Mouse (Mus musculus) heart, embryonic 13.5 days (tissue): Measurements from ENCODE around the gene Prdm2. TPM values are rescaled to one million over a fixed set of nuclear protein-coding genes. Genes with fewer than 3 reads are reported as not detected.

ENCODE experiments used
- ATAC-seq: fragments of 200-750 bp; cut with Nextera tagmentation; 2 replicates; pipeline ENCODE4 v1.8.0; 2017; ENCODE audit warnings: moderate TSS enrichment; ENCODE audit not compliant: insufficient number of reproducible peaks, low FRiP score, low TSS enrichment; ENCODE audit errors: extremely low read depth
- H3K27ac ChIP-seq: fragments of 300-500 bp; sonication (generic); replicated peaks from 2 replicates; pipeline ENCODE4 v1.5.1; 2015; ENCODE audit warnings: moderate library complexity, mild to moderate bottlenecking, inconsistent platforms
- H3K27me3 ChIP-seq: fragments of 300-500 bp; sonication (generic); replicated peaks from 2 replicates; pipeline ENCODE4 v1.6.1; 2015; ENCODE audit warnings: mild to moderate bottlenecking, inconsistent platforms
- H3K36me3 ChIP-seq: fragments of 300-500 bp; sonication (generic); 2 replicates; pipeline ENCODE4 v1.6.1; 2015; ENCODE audit warnings: mild to moderate bottlenecking, inconsistent platforms
- H3K4me1 ChIP-seq: fragments of 300-500 bp; sonication (generic); 2 replicates; pipeline ENCODE4 v1.6.1; 2015; ENCODE audit warnings: inconsistent platforms
- H3K4me2 ChIP-seq: fragments of 300-500 bp; sonication (generic); 2 replicates; pipeline ENCODE4 v1.6.1; 2015; ENCODE audit warnings: inconsistent platforms, mild to moderate bottlenecking, moderate library complexity
- H3K4me3 ChIP-seq: fragments of 300-500 bp; sonication (generic); 2 replicates; pipeline ENCODE4 v1.5.1; 2015; ENCODE audit warnings: moderate library complexity, mild to moderate bottlenecking, inconsistent platforms
- H3K9ac ChIP-seq: fragments of 300-500 bp; sonication (generic); 2 replicates; pipeline ENCODE4 v1.6.1; 2015; ENCODE audit warnings: inconsistent platforms, mild to moderate bottlenecking, moderate library complexity
- H3K9me3 ChIP-seq: fragments of 300-500 bp; sonication (generic); 2 replicates; pipeline ENCODE4 v1.6.1; 2016; ENCODE audit warnings: inconsistent platforms
- WGBS: fragments of 180-500 bp; shearing (Covaris S2); methylation state at CpG from one replicate; pipeline ENCODE4 v1.1.7; 2015; ENCODE audit warnings: mixed read lengths; 5-methylcytosine and 5-hydroxymethylcytosine counted together
- polyA plus RNA-seq: library from polyadenylated mRNA; unstranded; fragments of >200 nt; fragmentation: Nextera tagmentation; extraction: Ambion mirVana; gene quantifications from 2 replicates; pipeline ENCODE4 v1.2.1, GENCODE M21; 2015

Prdm2 gene
- polyA plus RNA-seq, 1 experiment from 2014 or later, result 7.0 TPM

DNA sequence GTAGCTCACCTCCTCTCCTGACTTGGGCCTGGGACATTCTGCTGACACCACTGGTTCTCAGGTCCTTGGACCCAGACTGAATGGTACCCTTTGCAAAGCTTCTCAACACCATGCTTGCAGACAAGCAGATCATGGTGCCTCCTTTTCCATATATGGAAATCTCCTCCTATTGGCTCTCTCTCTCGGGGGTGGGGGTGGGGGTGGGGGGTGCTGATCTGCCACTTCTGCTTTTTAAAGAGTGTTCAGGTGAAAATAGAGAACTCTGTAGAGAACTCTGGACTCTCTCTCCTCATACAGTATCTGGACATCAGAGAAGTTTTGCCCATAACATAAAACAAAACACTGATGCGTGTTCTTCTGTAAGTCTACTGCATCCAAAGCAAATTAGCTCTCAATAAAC, 106.2 kb downstream of the Prdm2 start:
- Histone ChIP-seq H3K27ac (no peak overlapping the region), H3K27me3 (peaks cover 26% of the 10 kb centered on the region), H3K4me2 (no peak overlapping the region), H3K4me3 (no peak overlapping the region), H3K9me3 (no peaks in the 10 kb centered on the region), H3K36me3 (peaks cover 47% of the 10 kb centered on the region), H3K9ac (no peak overlapping the region), H3K4me1 (peaks cover 4% of the 10 kb centered on the region; the same call in 1 of the 2 replicates)
- 73% methylated on average over 2 of the region's 2 CpGs for WGBS
- ATAC-seq, result no peak

GRCm38 (mm10) chr4:143104739-143105138, 108.1 kb downstream of the Prdm2 start:
- no peak overlapping the region for H3K4me3 ChIP-seq
- ATAC-seq, result no peak
- H3K27me3 ChIP-seq, result peaks cover 40% of the 10 kb centered on the region
- no peak overlapping the region for H3K9ac ChIP-seq
- H3K27ac ChIP-seq, result no peak overlapping the region
- H3K4me1 ChIP-seq, result peaks cover 8% of the 10 kb centered on the region
- no peaks in the 10 kb centered on the region for H3K9me3 ChIP-seq
- peaks cover 29% of the 10 kb centered on the region for H3K36me3 ChIP-seq
- 69% methylated on average over 5 of the region's 5 CpGs for WGBS
- no peak overlapping the region for H3K4me2 ChIP-seq

- no peaks in the 10 kb centered on the region for H3K9me3 ChIP-seq
- H3K27me3 ChIP-seq, result peaks cover 42% of the 10 kb centered on the region
- H3K4me1 ChIP-seq, result peaks cover 14% of the 10 kb centered on the region
- H3K9ac ChIP-seq, result no peak overlapping the region
- no peak overlapping the region for H3K27ac ChIP-seq
- H3K4me3 ChIP-seq, result no peak overlapping the region
- H3K36me3 ChIP-seq, result peaks cover 20% of the 10 kb centered on the region
- no peak overlapping the region for H3K4me2 ChIP-seq
- ATAC-seq, result no peak
- WGBS, result 72% methylated on average over 2 of the region's 2 CpGs
Measured at GRCm38 (mm10) chr4:143103811-143104210, 109.0 kb downstream of the Prdm2 start.

DNA sequence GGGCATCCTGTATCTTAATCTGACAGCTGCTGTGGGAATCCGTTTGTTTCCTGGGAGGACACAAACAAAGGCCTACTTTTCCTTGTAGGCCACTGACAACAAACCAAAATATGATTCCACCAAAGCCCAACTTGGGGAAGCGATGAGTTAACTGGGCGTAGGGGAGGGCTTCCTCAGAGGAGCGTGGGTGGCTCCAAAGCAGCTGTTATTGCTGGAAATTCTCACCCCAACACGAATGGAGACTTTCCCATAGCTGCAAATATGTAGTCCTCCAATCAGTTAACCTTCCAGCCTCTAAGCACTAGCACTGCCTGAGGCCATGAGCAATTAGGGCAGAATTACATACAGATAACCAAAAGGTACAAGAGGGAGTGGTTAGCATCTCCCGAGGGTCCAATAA, 112.6 kb downstream of the Prdm2 start:
- Histone ChIP-seq H3K4me1 (peaks cover 10% of the 10 kb centered on the region; the same call in 1 of the 2 replicates), H3K4me2 (no peak overlapping the region), H3K27ac (no peak overlapping the region), H3K9me3 (no peaks in the 10 kb centered on the region), H3K4me3 (no peak overlapping the region), H3K27me3 (peaks cover 77% of the 10 kb centered on the region), H3K36me3 (no peaks in the 10 kb centered on the region), H3K9ac (no peak overlapping the region)
- WGBS, result 62% methylated on average over 6 of the region's 6 CpGs
- ATAC-seq, result no peak

DNA sequence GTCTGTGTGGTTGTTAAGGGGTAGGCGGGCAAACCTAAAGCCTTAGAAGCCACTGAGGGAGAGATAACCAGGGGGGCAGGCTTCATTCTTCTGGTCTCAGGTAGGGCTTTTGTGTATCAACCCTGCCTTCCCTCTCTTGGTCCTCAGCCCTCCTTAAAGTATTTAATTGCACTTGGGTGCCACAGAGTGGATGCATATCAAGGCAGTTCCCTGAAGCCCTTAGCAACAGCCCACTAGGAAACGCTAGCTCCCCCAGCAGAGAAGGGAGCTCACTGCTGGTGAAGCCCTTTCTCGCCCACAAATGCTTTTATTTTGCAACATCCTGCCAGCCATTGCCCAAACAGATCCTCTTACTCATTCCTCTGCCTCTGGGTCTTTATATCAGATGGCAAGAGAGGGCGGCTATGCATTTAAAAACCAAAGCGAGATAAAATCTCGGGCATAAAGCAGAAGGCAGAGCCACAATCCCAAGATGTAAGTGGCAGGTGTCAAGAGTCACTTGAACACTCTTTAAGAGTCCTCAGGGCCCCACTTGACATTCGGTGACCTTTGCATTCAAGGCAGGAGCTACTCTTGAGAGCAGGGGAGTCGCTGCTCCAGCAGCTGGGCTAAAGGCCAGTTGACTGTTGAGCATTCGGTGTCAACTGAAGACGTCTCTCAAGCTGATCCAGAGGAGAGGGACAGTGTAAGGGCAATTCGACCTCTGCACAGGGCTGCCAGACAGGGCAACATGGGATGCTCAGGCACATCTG, 113.3 kb downstream of the Prdm2 start:
- Histone ChIP-seq H3K36me3 (no peaks in the 10 kb centered on the region), H3K4me3 (no peak overlapping the region), H3K4me2 (no peak overlapping the region), H3K4me1 (peaks cover 10% of the 10 kb centered on the region; the same call in 1 of the 2 replicates), H3K27ac (no peak overlapping the region), H3K27me3 (peaks cover 79% of the 10 kb centered on the region), H3K9me3 (no peaks in the 10 kb centered on the region), H3K9ac (no peak overlapping the region)
- WGBS, result 28% methylated on average over 11 of the region's 11 CpGs
- ATAC-seq, result no peak

DNA sequence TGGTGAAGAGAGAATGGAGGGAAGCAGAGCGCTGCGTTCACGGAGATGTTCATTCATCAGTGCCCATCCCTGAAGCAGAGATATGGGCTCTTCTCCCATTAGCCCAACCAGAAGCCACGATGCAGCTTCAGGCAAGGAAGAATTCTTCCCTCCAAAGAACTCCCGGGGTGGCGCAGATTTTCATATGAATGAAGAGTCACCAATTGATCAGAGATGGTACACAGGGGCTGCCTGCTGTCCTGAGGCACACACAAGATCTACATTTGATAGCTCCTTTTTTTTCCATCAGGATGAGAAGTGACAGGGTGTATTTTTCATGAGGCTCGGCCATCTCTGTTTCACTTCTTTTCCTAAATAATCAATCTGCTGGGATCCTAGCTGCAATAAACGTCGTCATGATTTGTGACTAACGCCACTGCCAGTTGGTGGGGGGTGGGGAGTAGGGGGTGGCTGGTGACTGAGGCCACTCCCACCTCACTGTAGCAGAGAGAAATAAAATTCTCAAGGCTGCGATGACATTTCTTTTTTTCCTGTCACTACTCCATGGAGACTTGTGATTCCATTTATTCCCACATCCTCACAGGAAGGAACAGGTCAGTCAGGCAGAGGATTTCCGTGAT, 120.6 kb downstream of the Prdm2 start:
- Histone ChIP-seq H3K4me3 (no peak overlapping the region), H3K4me1 (no peaks in the 10 kb centered on the region), H3K9ac (no peak overlapping the region), H3K36me3 (no peaks in the 10 kb centered on the region), H3K9me3 (0 out of 2 replicates have a peak, but pooled peaks cover 5% of the 10 kb centered on the region), H3K27ac (no peak overlapping the region), H3K27me3 (peaks cover 53% of the 10 kb centered on the region), H3K4me2 (no peak overlapping the region)
- no peak for ATAC-seq
- 49% methylated on average over 12 of the region's 12 CpGs for WGBS

DNA sequence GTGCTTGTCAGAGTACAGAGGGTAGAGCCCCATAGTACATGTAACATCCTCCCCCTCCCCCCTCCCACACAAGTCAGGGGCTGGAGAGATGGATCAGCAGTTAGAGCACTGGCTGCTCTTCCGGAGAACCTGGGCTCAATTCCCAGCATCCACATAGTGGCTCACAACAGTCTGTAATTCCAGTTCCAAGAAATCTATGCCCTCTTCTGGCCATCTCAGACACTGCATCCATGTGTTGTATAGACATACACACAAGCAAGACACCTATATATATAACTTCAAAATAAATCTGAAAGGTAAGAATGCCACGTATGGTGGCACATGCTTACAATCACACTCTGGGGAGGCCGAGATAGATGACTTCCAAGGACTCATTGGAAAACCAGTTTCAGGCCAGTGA, 122.2 kb downstream of the Prdm2 start:
- Histone ChIP-seq H3K4me1 (no peaks in the 10 kb centered on the region), H3K27me3 (peaks cover 48% of the 10 kb centered on the region), H3K4me2 (no peak overlapping the region), H3K9ac (no peak overlapping the region), H3K9me3 (0 out of 2 replicates have a peak, but pooled peaks cover 5% of the 10 kb centered on the region), H3K36me3 (no peaks in the 10 kb centered on the region), H3K4me3 (no peak overlapping the region), H3K27ac (no peak overlapping the region)
- ATAC-seq, result no peak
- whole genome bisulfite sequencing, result 93% methylated on average over 3 of the region's 3 CpGs

DNA sequence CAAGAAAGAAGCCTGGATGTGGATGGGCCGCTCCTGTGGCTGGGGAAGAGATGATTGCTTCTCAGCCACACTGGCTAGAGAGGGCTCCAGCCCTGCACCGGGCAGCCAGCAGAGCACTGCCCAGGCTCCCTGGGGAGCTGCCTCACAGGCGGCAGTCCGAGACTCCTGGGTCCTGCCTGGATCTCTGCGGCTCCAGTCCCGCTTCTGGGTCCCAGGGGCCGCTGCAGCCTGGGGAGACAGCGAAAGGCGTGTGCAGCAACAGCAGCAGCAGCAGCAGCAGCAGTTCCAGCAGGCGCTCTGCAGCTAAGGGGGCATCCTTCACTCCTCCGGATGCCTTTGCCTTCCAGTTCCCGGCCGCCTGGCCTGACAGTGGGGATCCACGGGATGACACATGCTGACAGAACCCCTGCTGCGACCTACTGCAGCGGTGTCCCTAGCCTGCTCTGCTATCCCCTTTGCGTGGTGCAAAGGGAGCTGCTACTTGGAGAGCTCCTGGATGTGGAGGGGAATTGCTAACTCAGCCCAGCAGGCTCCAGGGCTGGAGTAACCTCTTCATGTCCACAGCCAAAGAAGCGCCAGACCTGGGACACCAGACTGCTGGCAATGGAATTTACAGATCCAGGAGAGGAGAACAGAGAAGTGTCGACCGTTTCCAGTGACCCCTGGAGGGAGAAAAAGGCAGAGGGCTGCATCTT, 138.6 kb downstream of the Prdm2 start:
- no peak overlapping the region for H3K27ac ChIP-seq
- no peaks in the 10 kb centered on the region for H3K9me3 ChIP-seq
- H3K27me3 ChIP-seq, result peaks cover 30% of the 10 kb centered on the region
- peak overlapping the region; percentile 62 for H3K9ac ChIP-seq
- no peak for ATAC-seq
- 4% methylated on average over 20 of the region's 20 CpGs for WGBS
- peaks cover 15% of the 10 kb centered on the region for H3K4me1 ChIP-seq
- no peaks in the 10 kb centered on the region for H3K36me3 ChIP-seq
- peak overlapping the region; percentile 39 for H3K4me3 ChIP-seq
- peak overlapping the region; percentile 68 for H3K4me2 ChIP-seq

GRCm38 (mm10) chr4:143071791-143072190, 141.0 kb downstream of the Prdm2 start:
- H3K4me2 ChIP-seq, result no peak overlapping the region
- H3K27me3 ChIP-seq, result peaks cover 30% of the 10 kb centered on the region
- H3K9me3 ChIP-seq, result no peaks in the 10 kb centered on the region
- no peaks in the 10 kb centered on the region for H3K36me3 ChIP-seq
- peaks cover 15% of the 10 kb centered on the region for H3K4me1 ChIP-seq
- WGBS, result 56% methylated on average over 8 of the region's 8 CpGs
- no peak for ATAC-seq
- H3K4me3 ChIP-seq, result no peak overlapping the region
- H3K9ac ChIP-seq, result no peak overlapping the region
- H3K27ac ChIP-seq, result no peak overlapping the region

- Histone ChIP-seq H3K4me2 (no peak overlapping the region), H3K27ac (no peak overlapping the region), H3K27me3 (0 out of 2 replicates have a peak, but pooled peaks cover 5% of the 10 kb centered on the region), H3K4me1 (peaks cover 8% of the 10 kb centered on the region), H3K9ac (no peak overlapping the region), H3K9me3 (no peaks in the 10 kb centered on the region), H3K36me3 (no peaks in the 10 kb centered on the region), H3K4me3 (no peak overlapping the region)
- ATAC-seq, result no peak
- 72% methylated on average over 9 of the region's 9 CpGs for WGBS
Measured at GRCm38 (mm10) chr4:143067006-143067405, 145.8 kb downstream of the Prdm2 start.

DNA sequence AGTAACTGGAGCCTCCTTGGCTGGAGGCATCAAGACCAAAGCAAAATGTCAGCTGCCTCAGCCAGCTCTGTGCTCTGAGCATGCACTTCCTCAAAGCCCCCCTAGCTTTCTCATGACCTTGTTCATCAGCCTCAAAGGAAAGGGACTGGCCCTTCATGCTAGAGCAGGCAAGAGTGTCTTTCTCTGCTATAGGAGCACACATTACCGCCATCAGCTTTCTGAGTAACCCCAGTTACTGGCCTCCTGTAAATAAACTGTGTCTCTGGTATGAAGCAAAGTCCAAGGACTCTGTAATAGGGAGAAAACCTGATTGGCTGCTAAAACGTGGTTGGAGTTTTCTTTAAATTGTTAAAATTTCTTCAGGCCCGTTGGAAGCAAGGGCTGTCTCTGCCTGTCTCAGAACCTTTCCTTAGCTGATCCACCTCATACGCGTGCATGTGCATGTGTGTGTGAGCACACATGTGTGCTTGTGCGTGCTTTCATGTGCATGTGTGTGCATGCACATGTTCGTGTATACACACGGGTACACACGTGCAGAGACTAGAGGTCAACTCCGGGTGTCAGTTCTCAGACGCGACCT, 153.9 kb downstream of the Prdm2 start:
- 0 out of 2 replicates have a peak, but pooled peaks cover 4% of the 10 kb centered on the region for H3K4me1 ChIP-seq
- H3K9ac ChIP-seq, result no peak overlapping the region
- 81% methylated on average over 12 of the region's 12 CpGs for WGBS
- ATAC-seq, result no peak
- H3K4me2 ChIP-seq, result no peak overlapping the region
- H3K4me3 ChIP-seq, result no peak overlapping the region
- no peaks in the 10 kb centered on the region for H3K27me3 ChIP-seq
- H3K27ac ChIP-seq, result no peak overlapping the region
- H3K36me3 ChIP-seq, result no peaks in the 10 kb centered on the region
- no peaks in the 10 kb centered on the region for H3K9me3 ChIP-seq
